Mouse (Mus musculus): ENCODE measurements around the gene Nbr1. TPM values are rescaled to one million over a fixed set of nuclear protein-coding genes. Genes with fewer than 3 reads are reported as not detected.
"Not testable (repeated sequence)": the region's sequence is repeated elsewhere in the genome, so short reads cannot be mapped to it uniquely, and the experiment has no call there.

Gene Nbr1
- polyA plus RNA-seq, 1 experiment, result not detected

GRCm38 (mm10) chr11:101576116-101576515, 24.2 kb downstream of the Nbr1 start:
- WGBS, result 74% methylated on average over 6 of the region's 6 CpGs
- Histone ChIP-seq H3K4me1 (ENCODE audit: control insufficient read depth, insufficient read depth, low read length) (no peaks in the 10 kb centered on the region), H3K4me3 (ENCODE audit: insufficient read depth, low read depth, low read length) (no peak overlapping the region), H3K27ac (ENCODE audit: insufficient read depth, low read depth, low read length) (no peak overlapping the region)
- no peak for TF ChIP-seq POLR2A (IDR thresholded peaks at IDR 0.05; ENCODE audit: insufficient read depth, low read depth, low read length)
- TF ChIP-seq CTCF (IDR thresholded peaks at IDR 0.05; ENCODE audit: insufficient read depth, low read depth, low read length), result no peak

DNA sequence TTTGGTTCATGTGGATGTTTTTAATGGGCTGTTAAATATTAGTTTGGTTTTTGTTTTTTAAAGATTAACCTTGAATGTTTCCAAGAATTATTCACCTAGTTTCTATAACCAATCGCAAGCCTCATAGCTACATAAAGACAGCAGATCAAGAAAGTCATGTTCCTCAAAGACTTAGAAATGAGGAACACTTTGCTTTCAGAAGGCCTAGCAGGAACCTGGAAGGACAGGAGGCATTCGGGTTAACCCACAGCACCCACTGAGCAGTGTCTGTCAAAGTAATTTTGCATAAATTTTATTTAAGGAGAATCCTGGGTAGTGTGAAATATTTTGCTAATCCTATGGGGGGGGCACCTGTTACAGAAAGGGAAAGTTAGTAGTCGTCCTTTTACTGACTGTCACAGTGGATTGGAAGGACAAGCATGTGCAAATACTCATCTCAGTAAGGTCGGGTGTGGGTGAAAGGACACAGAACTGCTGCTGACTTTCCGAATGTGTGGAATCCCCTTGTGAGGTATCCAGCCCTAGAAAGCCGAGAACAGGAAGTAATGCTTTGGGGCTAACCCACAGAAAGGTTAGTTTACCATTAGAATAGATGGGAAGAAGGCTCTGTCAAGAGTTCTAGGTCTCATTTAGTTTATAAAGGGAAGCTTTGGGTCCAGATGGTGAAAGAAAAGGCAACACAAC, 29.3 kb downstream of the Nbr1 start:
- no peak overlapping the region for H3K4me3 ChIP-seq (ENCODE audit: insufficient read depth, low read depth, low read length)
- 81% methylated on average over 6 of the region's 6 CpGs for whole genome bisulfite sequencing
- H3K4me1 ChIP-seq (ENCODE audit: control insufficient read depth, insufficient read depth, low read length), result no peaks in the 10 kb centered on the region
- H3K27ac ChIP-seq (ENCODE audit: insufficient read depth, low read depth, low read length), result no peak overlapping the region
- TF ChIP-seq CTCF (IDR thresholded peaks at IDR 0.05; ENCODE audit: insufficient read depth, low read depth, low read length), result no peak
- TF ChIP-seq POLR2A (IDR thresholded peaks at IDR 0.05; ENCODE audit: insufficient read depth, low read depth, low read length), result no peak

GRCm38 (mm10) chr11:101582054-101583035, 30.4 kb downstream of the Nbr1 start, which contains the start of gene Tmem106a:
Gene Tmem106a, plus strand, starts transcription at chr11:101582242.
- H3K27ac ChIP-seq (ENCODE audit: insufficient read depth, low read depth, low read length), result no peak within 1 kb of the TSS
- no peak for TF ChIP-seq CTCF (IDR thresholded peaks at IDR 0.05; ENCODE audit: insufficient read depth, low read depth, low read length)
- TF ChIP-seq POLR2A (IDR thresholded peaks at IDR 0.05; ENCODE audit: insufficient read depth, low read depth, low read length), result no peak
- 30% methylated on average over 31 of the region's 31 CpGs for WGBS

DNA sequence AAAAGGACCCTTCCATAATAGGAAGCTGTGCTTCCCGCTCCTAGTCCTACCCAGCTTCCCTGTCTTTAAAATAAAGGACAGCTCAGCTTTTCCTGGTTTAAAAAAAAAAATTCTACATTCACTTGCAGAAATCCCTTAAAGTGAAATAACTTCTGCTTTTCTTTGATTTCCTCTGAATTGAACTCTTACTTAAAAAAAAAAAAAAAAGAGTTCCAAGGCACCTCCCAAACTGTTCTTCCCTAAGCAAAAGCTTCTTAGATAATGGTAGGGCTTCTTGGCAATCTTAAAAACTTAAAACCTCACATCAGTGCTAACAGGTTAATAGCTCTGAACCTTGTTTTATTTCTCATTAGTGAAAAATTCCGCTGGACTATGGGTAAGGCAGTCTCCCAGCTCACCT, 31.3 kb downstream of the Nbr1 start:
- no peak overlapping the region for H3K27ac ChIP-seq (ENCODE audit: insufficient read depth, low read depth, low read length)
- TF ChIP-seq CTCF (IDR thresholded peaks at IDR 0.05; ENCODE audit: insufficient read depth, low read depth, low read length) (no peak), POLR2A (IDR thresholded peaks at IDR 0.05; ENCODE audit: insufficient read depth, low read depth, low read length) (no peak)
- H3K4me1 ChIP-seq (ENCODE audit: control insufficient read depth, insufficient read depth, low read length), result peaks cover 4% of the 10 kb centered on the region
- H3K4me3 ChIP-seq (ENCODE audit: insufficient read depth, low read depth, low read length), result no peak overlapping the region
- WGBS, result 79% methylated on average over 2 of the region's 2 CpGs

More at GRCm38 (mm10) chr11:101582054-101583035, 30.4 kb downstream of the Nbr1 start, which contains the start of gene Tmem106a:
- Histone ChIP-seq H3K4me3 (ENCODE audit: insufficient read depth, low read depth, low read length) (peak within 1 kb of the TSS; percentile 11; the same call in 1 of the 2 replicates), H3K4me1 (ENCODE audit: control insufficient read depth, insufficient read depth, low read length) (no peaks in the 10 kb centered on the region)

DNA sequence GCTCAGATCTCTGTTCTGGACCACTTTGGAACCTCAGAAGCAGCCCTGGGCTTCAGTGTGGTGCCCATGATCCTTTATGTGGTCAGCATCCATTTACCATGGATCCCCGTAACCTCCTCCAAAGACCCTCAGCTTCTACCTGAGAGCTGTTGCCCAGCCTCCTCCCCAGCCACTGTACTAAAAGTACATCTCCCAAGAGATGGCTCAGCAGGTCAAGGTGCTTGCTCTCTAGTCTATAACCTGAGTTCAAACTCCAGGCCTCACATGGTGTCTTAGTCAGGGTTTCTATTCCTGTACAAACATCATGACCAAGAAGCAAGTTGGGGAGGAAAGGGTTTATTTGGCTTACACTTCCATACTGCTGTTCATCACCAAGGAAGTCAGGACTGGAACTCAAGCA, 33.1 kb downstream of the Nbr1 start:
- H3K4me1 ChIP-seq (ENCODE audit: control insufficient read depth, insufficient read depth, low read length); H3K4me3 ChIP-seq (ENCODE audit: insufficient read depth, low read depth, low read length); H3K27ac ChIP-seq (ENCODE audit: insufficient read depth, low read depth, low read length): not testable (repeated sequence)
- WGBS, result 100% methylated on average over 1 of the region's 1 CpGs

GRCm38 (mm10) chr11:101585805-101586204, 33.9 kb downstream of the Nbr1 start:
- TF ChIP-seq POLR2A (IDR thresholded peaks at IDR 0.05; ENCODE audit: insufficient read depth, low read depth, low read length) (no peak), CTCF (IDR thresholded peaks at IDR 0.05; ENCODE audit: insufficient read depth, low read depth, low read length) (no peak)
- WGBS, result 86% methylated on average over 4 of the region's 4 CpGs
- Histone ChIP-seq H3K4me3 (ENCODE audit: insufficient read depth, low read depth, low read length) (no peak overlapping the region), H3K4me1 (ENCODE audit: control insufficient read depth, insufficient read depth, low read length) (peaks cover 4% of the 10 kb centered on the region), H3K27ac (ENCODE audit: insufficient read depth, low read depth, low read length) (no peak overlapping the region)

- peak overlapping the region; percentile 41; the same call in 1 of the 2 replicates for H3K27ac ChIP-seq (ENCODE audit: insufficient read depth, low read depth, low read length)
- H3K4me3 ChIP-seq (ENCODE audit: insufficient read depth, low read depth, low read length), result no peak overlapping the region
- WGBS, result 67% methylated on average over 10 of the region's 10 CpGs
- TF ChIP-seq CTCF (IDR thresholded peaks at IDR 0.05; ENCODE audit: insufficient read depth, low read depth, low read length) (no peak), POLR2A (IDR thresholded peaks at IDR 0.05; ENCODE audit: insufficient read depth, low read depth, low read length) (no peak)
- peaks cover 4% of the 10 kb centered on the region for H3K4me1 ChIP-seq (ENCODE audit: control insufficient read depth, insufficient read depth, low read length)
Measured at GRCm38 (mm10) chr11:101587676-101588075, 35.7 kb downstream of the Nbr1 start.

DNA sequence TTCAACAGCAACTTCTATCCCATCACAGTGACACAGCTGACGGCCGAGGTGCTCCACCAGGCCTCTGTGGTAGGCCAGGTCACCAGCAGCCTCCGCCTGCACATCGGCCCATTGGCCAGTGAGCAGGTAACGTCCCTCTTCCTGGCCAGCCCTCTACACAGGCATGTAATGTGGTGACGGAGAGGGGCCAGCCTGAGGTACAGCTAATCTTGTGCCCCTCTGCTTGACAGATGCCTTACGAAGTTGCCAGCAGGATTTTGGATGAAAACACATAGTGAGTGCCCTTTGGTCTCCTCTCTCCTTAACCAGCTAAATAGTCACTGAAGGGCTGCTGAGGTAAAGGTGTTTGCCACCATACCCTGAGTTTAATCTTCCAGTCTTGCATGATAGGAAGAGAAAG, 36.9 kb downstream of the Nbr1 start:
- no peak overlapping the region for H3K27ac ChIP-seq (ENCODE audit: insufficient read depth, low read depth, low read length)
- WGBS, result 96% methylated on average over 7 of the region's 7 CpGs
- no peak overlapping the region for H3K4me3 ChIP-seq (ENCODE audit: insufficient read depth, low read depth, low read length)
- peaks cover 4% of the 10 kb centered on the region for H3K4me1 ChIP-seq (ENCODE audit: control insufficient read depth, insufficient read depth, low read length)
- no peak for TF ChIP-seq POLR2A (IDR thresholded peaks at IDR 0.05; ENCODE audit: insufficient read depth, low read depth, low read length)

GRCm38 (mm10) chr11:101589444-101589843, 37.5 kb downstream of the Nbr1 start:
- no peak overlapping the region for H3K4me3 ChIP-seq (ENCODE audit: insufficient read depth, low read depth, low read length)
- H3K4me1 ChIP-seq (ENCODE audit: control insufficient read depth, insufficient read depth, low read length), result peaks cover 4% of the 10 kb centered on the region
- WGBS, result 27% methylated on average over 5 of the region's 5 CpGs
- no peak for TF ChIP-seq POLR2A (IDR thresholded peaks at IDR 0.05; ENCODE audit: insufficient read depth, low read depth, low read length)
- no peak for TF ChIP-seq CTCF (IDR thresholded peaks at IDR 0.05; ENCODE audit: insufficient read depth, low read depth, low read length)
- H3K27ac ChIP-seq (ENCODE audit: insufficient read depth, low read depth, low read length), result no peak overlapping the region

All from olfactory bulb, adult 2 months (tissue).